Mouse (Mus musculus): ENCODE measurements around the gene Lkaaear1.
A peak's percentile ranks its signal among the peaks of the same experiment; 100 is the strongest.

The Lkaaear1 gene

GRCm38 (mm10) chr2:181681978-181682377 lies 16.3 kb downstream of the Lkaaear1 start:
- DNase-seq, result no peak

- peak; percentile 40 for DNase-seq
These were observed 17.5 kb downstream of the Lkaaear1 start for GRCm38 (mm10) chr2:181680716-181681117.

DNA sequence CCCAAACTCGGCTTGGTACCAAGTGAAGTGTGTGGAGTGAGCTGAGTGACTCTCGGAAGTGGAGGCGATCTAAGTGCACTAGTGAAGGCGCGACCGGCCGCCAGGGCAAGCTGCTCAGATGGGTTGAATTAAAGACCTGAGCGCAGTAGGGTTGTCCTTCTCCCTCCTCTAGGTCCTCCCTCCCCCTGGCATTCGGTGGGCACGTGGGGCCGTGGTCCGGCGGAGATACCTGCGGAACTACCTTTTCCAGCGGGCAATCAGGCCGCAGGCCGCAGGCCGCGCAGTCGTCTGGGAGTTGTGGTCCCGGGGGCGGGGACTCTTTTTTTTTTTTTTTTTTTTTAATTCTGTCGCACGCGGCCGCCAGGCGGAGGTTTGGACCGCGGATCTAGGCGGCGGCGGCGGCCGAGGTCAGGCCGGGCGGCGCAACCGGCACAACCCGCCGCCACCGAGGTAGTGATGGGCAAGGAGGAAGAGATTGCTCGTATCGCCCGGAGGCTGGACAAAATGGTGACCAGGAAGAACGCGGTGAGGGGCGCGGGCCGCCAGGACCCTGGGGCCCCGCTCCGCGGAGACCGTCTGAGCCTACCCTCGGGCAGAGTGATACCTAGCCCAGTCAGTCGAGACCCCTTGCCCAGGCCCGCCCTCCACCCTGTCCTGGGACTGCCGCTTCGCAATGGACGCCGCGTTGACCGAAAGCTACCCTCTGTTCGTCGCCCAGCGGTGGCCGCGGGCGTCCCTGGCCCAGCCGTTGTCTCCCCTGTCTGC lies 18.1 kb downstream of the Lkaaear1 start, which contains the start of gene Tcea2:
TSS of gene Tcea2 (plus strand) at position 360 of the 765 bp plus-strand sequence.
- DNase-seq, result peak; percentile 74

GRCm38 (mm10) chr2:181678780-181679179 lies 19.5 kb downstream of the Lkaaear1 start:
- DNase-seq, result peak; percentile 77

DNA sequence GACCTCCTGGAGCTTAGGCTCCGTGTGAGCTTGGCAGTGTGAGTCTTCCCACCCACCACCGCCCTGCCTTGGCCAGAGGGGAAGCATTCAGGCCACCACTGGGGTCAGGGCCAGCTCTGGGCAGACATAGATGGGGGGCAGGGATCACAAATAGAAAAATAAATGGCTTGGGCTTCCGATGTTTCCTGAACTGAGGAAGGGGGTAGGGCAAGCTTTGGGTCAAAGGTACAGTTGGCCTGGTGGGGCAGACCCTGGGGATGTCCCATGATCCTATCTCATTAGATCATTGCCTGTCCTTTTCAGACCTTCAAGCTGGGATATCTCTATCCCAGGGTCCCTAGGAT lies 20.5 kb downstream of the Lkaaear1 start:
- no peak for DNase-seq

DNA sequence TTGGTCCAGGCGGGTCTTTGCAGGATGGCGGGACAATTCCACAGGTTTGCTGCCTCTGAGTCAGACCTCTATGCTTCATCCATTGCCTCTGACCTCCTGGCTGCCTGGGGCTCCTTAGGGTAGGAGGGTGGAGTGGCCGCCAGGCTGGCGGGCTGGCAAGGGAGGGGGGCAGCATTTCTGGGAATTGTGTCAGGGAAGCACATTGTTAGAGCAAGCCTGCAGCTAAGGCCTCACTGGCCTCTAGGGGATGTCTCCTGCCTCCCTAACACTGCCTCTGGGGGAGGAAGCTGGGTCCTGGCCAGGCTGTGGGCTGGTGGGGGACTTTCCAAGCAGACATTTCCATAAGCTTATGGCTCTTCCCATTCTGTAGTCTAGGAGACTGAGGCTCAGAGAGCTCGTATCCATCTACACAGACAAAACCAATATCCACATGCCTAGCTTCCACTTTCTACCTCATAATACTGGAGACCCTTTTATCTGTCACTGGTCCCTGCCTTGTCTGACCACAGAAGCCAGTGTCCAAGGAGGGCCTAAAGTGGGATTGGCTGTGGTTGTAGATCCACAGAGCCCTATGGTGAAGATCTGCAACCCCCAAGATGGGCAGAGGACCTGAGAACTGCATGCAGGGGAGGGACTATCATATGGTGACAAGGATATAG lies 21.0 kb downstream of the Lkaaear1 start:
- DNase-seq, result no peak

DNA sequence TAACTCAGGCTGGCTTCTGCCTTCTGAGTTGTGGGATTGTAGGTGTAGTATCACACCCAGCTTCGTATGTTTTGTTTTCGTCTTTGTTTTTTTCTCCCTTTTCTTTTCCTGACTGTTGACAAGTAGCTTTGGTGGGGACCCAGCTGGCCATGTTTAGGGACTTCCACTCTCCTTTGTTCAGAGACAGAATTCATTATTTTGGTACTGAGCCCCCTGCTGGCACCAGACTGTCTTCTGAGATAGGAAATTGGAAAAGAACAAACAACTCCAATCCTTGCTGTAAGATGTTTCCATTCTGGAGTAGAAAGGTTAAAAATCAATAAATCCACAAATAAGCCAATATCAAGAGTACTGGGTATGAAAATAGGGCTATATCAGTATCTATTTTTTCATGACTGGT lies 21.8 kb downstream of the Lkaaear1 start:
- peak; percentile 40 for DNase-seq

GRCm38 (mm10) chr2:181675454-181675853 lies 22.8 kb downstream of the Lkaaear1 start:
- DNase-seq, result no peak

- DNase-seq, result no peak
These were observed 23.3 kb downstream of the Lkaaear1 start for GRCm38 (mm10) chr2:181674934-181675333.

DNA sequence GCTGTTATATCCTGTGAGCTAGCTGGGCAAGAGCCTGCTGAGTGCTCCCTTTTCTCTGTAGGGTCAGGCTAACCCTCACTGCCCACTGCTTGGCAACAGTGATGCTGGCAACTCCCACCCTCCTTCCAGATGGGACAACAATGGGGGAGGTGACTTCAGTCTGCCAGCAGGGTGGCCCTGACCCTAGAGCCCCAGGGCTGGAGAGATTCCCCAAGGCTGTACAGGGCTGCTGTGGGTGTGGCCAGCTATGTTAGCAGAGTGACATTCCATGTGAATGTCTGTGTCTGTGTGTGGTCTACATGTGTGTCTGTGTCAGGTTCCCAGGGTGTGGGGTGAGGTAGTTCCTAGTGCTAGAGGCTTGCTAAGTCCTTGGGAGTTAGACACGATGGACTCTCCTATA lies 24.7 kb downstream of the Lkaaear1 start:
- DNase-seq, result no peak

- DNase-seq, result no peak
These were observed 26.3 kb downstream of the Lkaaear1 start for GRCm38 (mm10) chr2:181671984-181672383.

DNA sequence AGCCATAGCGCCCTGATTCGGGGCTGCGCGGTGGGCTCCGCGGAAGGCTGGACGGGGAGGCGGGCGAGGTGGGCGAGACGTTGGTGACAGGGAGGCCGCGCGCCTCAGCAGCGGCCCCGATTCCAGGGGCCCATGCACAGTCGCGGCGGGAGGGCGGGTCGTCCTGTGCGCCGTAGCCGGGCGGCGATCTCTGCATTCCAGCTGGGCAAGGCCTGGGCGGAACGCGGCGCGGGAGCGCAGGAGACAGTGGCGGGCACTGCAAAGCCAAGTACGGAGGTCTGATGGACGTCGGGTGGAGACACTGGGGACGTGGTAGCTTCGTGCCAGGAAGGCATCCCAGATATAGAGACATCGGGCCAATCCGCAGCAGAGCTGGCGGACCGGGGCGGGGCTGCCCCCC lies 26.9 kb downstream of the Lkaaear1 start, which contains the start of gene Sox18:
TSS of gene Sox18 (minus strand) at position 315 of the 400 bp plus-strand sequence.
- DNase-seq, result no peak

DNA sequence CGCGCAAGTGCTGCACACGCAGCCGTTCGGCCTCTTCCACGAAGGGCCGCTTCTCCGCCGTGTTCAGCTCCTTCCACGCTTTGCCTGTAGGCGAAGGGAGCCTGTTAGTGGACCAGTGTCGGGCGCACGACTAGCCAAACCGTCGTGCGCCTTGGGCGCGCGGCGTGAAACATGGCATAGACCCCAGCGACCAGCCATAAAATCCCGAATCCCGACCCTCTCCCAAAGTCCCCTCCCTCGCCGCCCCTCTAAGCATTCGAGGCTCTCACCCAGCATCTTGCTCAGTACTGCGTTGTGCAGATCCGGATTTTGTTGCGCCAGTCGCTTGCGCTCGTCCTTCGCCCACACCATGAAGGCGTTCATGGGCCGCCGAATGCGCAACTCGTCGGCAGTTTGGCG lies 27.3 kb downstream of the Lkaaear1 start:
- DNase-seq, result no peak

DNA sequence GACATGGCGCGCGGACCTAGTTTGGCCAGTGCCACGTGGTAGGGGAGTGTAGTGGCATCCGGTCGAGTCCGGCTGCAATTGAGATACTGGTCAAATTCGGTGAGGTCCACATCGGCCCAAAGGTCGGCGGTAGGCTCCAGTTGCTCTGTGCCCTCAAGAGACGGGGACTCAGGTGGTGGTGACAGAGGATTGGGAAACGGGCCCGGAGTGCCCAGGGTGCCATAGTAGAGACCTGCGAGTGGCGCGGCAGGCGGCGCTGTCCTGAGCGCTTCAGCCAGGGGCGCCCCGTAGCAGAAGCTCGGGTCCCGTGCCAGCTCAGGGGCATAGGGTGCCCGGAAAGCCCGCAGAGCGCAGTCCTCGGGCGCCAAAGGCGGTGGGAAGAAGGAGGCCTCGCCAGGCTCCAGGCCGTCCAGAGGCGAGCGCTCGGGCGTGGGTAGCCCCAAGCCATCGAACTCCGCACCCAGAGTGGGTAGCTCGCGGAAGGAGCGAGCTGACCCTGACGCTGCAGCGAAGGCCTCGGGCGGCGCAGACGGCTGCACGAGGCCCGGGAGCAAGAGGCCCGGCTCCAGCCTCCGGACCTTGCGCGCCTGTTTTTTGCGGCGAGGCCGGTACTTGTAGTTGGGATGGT lies 27.8 kb downstream of the Lkaaear1 start:
- peak; percentile 40 for DNase-seq

DNA sequence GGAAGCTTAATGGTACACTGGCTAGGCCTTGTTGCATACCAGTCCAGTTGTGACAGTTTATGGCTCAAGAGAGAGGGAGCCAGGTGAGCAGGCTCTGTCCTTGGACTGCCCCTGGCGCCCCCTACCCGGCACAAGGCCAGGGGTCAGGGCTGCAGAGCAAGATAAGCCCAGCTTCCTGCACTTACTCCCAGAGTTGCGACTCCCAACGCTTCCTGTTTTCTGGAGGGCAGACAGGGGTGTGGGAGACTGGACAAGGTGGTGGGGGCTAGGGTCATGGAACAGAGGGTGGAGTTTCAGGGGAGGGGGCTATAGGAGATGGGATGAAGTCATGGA lies 35.0 kb downstream of the Lkaaear1 start:
- DNase-seq, result no peak

DNA sequence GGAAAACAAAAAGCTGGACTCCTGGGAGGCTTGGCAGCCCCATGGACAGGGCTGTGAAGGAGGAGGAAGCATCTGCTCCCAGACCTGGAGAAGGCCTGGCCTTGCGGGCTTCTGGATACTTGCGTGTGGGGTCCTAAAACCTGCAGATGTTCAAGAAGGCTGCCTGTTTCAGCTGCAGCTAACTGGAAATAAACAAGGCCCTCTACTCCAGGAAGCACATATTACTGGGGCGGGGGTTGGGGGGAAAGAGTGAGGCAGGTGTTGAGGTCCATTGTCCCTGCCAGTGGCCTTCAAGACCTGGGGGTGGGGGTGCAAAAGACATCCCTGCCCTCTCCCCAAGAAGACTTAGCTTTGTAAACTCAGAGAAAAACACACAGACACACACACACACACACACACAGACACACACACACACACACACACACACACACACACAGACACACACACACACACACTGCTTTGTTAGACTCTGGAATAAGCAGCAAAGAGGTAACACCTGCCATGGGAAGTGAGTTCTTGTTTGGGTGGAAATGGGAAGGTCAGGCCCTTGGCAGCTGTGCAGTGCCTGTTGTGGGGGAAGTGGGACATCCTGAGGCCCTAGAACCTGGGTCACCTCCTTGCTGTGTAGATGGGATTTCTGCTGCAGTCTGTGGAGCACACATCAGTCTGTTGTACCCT lies 35.5 kb downstream of the Lkaaear1 start:
- DNase-seq, result no peak

GRCm38 (mm10) chr2:181659609-181660055 lies 38.6 kb downstream of the Lkaaear1 start:
- peak; percentile 85 for DNase-seq

- peak; percentile 82 for DNase-seq
These were observed 39.2 kb downstream of the Lkaaear1 start for GRCm38 (mm10) chr2:181658930-181659555.

- no peak for DNase-seq
These were observed 39.7 kb downstream of the Lkaaear1 start for GRCm38 (mm10) chr2:181658528-181658927.

GRCm38 (mm10) chr2:181657441-181657840 lies 40.8 kb downstream of the Lkaaear1 start:
- no peak for DNase-seq

DNA sequence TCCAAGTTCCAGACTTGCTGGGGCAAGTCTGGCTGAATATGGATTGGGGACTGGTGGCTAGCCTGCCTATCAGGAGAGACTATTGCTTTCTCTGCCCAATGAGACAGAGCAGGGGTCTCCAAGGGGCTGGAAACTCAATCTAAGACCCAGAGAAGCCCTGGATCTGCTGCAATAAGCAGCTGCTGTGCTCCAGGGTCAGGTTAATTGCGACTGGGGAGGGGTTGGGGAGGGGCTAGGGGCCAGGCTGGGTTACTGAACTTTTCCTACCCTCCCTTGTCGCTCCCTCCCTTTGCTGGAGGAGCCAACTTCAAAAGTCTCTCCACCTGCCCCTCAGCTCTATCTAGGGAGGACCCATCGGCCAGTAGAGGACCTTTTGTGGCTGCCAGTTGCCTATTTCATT lies 41.5 kb downstream of the Lkaaear1 start, which contains the start of gene Gm29797:
TSS of gene Gm29797 (plus strand) at position 301 of the 400 bp plus-strand sequence.
- no peak for DNase-seq

DNA sequence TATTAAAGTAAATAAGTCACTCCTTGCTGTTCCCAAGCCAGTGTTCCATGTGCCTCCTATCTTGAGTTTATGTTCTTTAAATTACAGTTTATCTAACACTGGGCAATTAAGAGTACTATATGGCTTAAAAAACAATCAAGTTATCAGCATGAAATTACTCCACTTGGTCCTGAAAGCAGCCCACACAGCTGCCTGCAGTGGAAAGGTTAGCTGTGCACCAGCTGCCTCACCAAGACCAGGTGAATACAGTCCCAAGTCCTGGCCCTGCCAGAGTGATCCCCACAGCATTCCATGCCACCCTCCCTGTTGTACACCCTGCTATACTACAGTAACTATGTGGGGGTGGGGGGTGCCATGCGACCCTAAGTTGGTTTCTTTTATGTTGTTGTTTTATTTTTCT lies 44.7 kb downstream of the Lkaaear1 start:
- no peak for DNase-seq

DNA sequence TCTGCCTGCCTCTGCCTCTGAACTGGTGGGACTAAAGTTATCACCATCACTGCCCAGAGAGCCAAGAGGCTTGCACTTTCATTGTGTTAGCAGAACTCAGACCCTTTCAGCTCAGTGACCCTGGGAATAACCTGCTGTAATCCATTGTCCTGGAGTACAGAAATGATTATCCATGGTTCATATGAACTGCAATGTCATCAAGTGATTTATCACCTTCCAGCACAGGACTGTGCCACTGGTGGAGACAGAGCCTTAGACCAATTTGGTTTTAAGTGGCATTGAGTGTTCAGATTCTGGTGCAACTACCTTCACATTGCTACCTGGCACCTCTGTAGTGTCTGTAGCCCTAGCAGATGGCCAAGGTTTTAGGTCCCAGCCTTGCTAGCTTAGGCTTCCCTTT lies 45.2 kb downstream of the Lkaaear1 start:
- no peak for DNase-seq

Measured in thymus, postnatal 4 days (tissue).